Mouse (Mus musculus) liver, embryonic 14.5 days (tissue): ENCODE measurements around the gene Gm973. TPM values are rescaled to one million over a fixed set of nuclear protein-coding genes. Genes with fewer than 3 reads are reported as not detected.

ENCODE experiments used
- ATAC-seq: fragments of 200-750 bp; cut with Nextera tagmentation; 2 replicates; pipeline ENCODE4 v1.8.0; 2017; ENCODE audit warnings: moderate number of reproducible peaks, mild to moderate bottlenecking, moderate library complexity; ENCODE audit not compliant: insufficient read depth
- DNase-seq, 3 experiments: peaks; one replicate each; pipeline ENCODE4 v3.0.0-alpha.2; 2012 to 2013; ENCODE audit warnings: low read depth in 3 of 3, low spot score in 3 of 3
- H3K27ac ChIP-seq: fragments of 300-500 bp; sonication (generic); 2 replicates; pipeline ENCODE4 v1.5.1; 2014; ENCODE audit warnings: moderate library complexity, mild to moderate bottlenecking, control low read depth, inconsistent platforms
- H3K27me3 ChIP-seq: fragments of 300-500 bp; sonication (generic); 2 replicates; pipeline ENCODE4 v1.6.1; 2014; ENCODE audit warnings: mild to moderate bottlenecking, low read length, moderate library complexity; ENCODE audit not compliant: control insufficient read depth, insufficient read depth
- H3K36me3 ChIP-seq: fragments of 300-500 bp; sonication (generic); replicated peaks from 2 replicates; pipeline ENCODE4 v1.6.1; 2014; ENCODE audit warnings: low read depth; ENCODE audit not compliant: control insufficient read depth, insufficient read depth
- H3K4me1 ChIP-seq, 2 experiments: fragments of 200-500 bp in 1 of 2; fragments of 300-500 bp in 1 of 2; sonication (generic) in 1 of 2; replicated peaks; 2 replicates each; pipeline ENCODE4 v1.6.1; 2012 to 2014; ENCODE audit warnings: antibody characterized with exemption in 1 of 2, inconsistent platforms in 1 of 2, low read length in 1 of 2; ENCODE audit not compliant: control insufficient read depth in 2 of 2, insufficient read depth in 2 of 2
- H3K4me2 ChIP-seq: fragments of 300-500 bp; sonication (generic); 2 replicates; pipeline ENCODE4 v1.6.1; 2014; ENCODE audit warnings: low read depth, mild to moderate bottlenecking, control low read depth, moderate library complexity
- H3K4me3 ChIP-seq, 2 experiments: fragments of 200-500 bp in 1 of 2; fragments of 300-500 bp in 1 of 2; sonication (generic) in 1 of 2; 2 replicates each; pipeline ENCODE4 v1.5.1; 2012 to 2014; ENCODE audit warnings: low read depth in 2 of 2, low read length in 2 of 2, mild to moderate bottlenecking in 2 of 2, control low read depth in 1 of 2, inconsistent platforms in 1 of 2, moderate library complexity in 1 of 2; ENCODE audit not compliant: insufficient read depth in 1 of 2
- H3K9ac ChIP-seq: fragments of 300-500 bp; sonication (generic); replicated peaks from 2 replicates; pipeline ENCODE4 v1.6.1; 2014; ENCODE audit warnings: mild to moderate bottlenecking, control low read depth, moderate library complexity
- H3K9me3 ChIP-seq: fragments of 300-500 bp; sonication (generic); 2 replicates; pipeline ENCODE4 v1.6.1; 2016; ENCODE audit warnings: low read length, mixed read lengths; ENCODE audit not compliant: control insufficient read depth
- CTCF ChIP-seq: IDR thresholded peaks from 2 replicates; pipeline ENCODE4 v1.5.1; 2016; ENCODE audit warnings: antibody characterized with exemption, low read depth, control low read depth
- EP300 ChIP-seq: IDR thresholded peaks from 2 replicates; pipeline ENCODE4 v1.6.1; 2016; ENCODE audit warnings: antibody characterized with exemption, low read depth
- WGBS: fragments of 180-500 bp; shearing (Covaris S2); extraction: QIAGEN DNeasy Blood & Tissue Kit; methylation state at CpG from one replicate; pipeline ENCODE4 v1.1.7; 2014; ENCODE audit not compliant: insufficient replicate concordance; 5-methylcytosine and 5-hydroxymethylcytosine counted together
- polyA plus RNA-seq, 2 experiments: library from polyadenylated mRNA; depleted of rRNA in 1 of 2; stranded (reverse) in 1 of 2; unstranded in 1 of 2; fragments of >200 nt; fragmentation: Nextera tagmentation in 1 of 2; extraction: Ambion mirVana in 1 of 2; gene quantifications; 2 replicates each; pipeline versions ENCODE4 v1.2.1 to v1.2.3; 2012 to 2014

Gm973 gene
- polyA plus RNA-seq, 2 experiments, result 0.03 TPM; not detected in 1

DNA sequence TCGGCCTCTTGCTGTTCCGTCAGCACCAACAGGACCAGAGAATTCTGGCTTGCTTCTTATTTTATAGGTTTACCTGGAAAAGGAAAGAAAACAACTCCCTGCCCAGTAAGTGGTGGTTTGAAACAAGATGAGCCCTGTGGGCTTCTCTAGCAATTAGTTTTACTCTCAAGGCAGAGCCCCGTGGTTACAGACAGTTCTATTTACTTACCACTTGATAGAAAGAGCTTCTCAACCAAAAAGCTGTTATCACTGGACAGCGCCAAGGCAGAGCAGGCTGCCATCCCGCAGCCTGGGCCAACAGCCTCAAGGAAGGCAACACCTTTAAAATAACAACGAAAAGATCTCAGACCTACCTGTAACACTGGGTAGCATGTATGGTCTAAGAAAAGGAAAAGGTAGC is 26.2 kb downstream of the Gm973 start:
- H3K4me3 ChIP-seq, result no peak overlapping the region
- no peaks in the 10 kb centered on the region for H3K9me3 ChIP-seq
- 54% methylated on average over 6 of the region's 6 CpGs for WGBS
- H3K36me3 ChIP-seq, result no peaks in the 10 kb centered on the region
- no peaks in the 10 kb centered on the region for H3K4me1 ChIP-seq
- H3K27ac ChIP-seq, result no peak overlapping the region
- ATAC-seq (no peak), DNase-seq (no peak)
- TF ChIP-seq EP300, result no peak
- TF ChIP-seq CTCF, result no peak
- H3K4me2 ChIP-seq, result no peak overlapping the region
- no peak overlapping the region for H3K9ac ChIP-seq
- H3K27me3 ChIP-seq, result no peaks in the 10 kb centered on the region

DNA sequence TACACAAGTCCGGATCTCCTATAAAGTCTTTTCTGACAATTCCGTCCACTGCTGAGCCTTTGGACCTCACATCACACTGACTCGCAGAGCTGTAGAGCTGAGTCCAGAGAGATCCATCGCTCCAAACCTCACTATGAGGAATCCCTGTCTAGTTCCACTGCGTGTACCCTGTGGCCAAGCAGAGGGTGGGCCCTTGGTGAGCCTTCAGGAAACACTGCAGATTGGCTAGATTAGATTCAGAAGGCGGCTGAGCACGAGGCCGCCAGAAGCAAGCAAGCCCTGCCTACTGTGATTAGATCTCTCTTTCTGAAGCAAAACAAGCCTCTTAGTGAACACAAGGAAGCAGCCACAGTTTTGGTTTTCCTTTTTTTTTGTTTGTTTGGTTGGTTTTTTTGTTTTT is 27.8 kb downstream of the Gm973 start:
- no peak overlapping the region for H3K9ac ChIP-seq
- no peaks in the 10 kb centered on the region for H3K27me3 ChIP-seq
- WGBS, result 33% methylated on average over 8 of the region's 8 CpGs
- no peaks in the 10 kb centered on the region for H3K36me3 ChIP-seq
- ATAC-seq (no peak), DNase-seq (no peak)
- H3K4me1 ChIP-seq, result no peaks in the 10 kb centered on the region
- H3K27ac ChIP-seq, result no peak overlapping the region
- no peak for TF ChIP-seq EP300
- TF ChIP-seq CTCF, result no peak
- H3K4me2 ChIP-seq, result no peak overlapping the region
- no peaks in the 10 kb centered on the region for H3K9me3 ChIP-seq
- H3K4me3 ChIP-seq, result no peak overlapping the region

DNA sequence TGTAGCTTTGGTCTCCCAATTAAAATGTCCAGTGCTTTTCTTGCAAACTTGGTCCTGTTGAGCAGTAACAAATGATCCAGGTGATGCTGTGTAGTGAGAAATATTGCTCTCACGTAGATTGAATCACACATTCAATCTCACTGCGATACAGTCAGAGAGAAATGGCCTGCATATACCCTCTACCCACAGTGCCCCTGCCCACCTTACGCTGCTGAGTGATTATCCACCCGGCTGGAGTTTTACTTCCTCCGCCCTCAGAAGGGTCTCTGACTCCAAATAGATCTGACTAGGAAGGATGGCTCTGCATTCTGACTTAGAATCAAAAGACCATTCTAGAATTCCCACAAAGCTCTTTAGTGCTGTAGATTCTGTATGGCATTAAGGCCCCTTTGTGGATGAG is 32.4 kb downstream of the Gm973 start:
- DNase-seq, result no peak
- no peak overlapping the region for H3K9ac ChIP-seq
- no peaks in the 10 kb centered on the region for H3K9me3 ChIP-seq
- 73% methylated on average over 5 of the region's 5 CpGs for WGBS
- no peaks in the 10 kb centered on the region for H3K36me3 ChIP-seq
- no peaks in the 10 kb centered on the region for H3K27me3 ChIP-seq
- no peak for TF ChIP-seq CTCF
- no peak for TF ChIP-seq EP300
- ATAC-seq, result no peak
- no peak overlapping the region for H3K27ac ChIP-seq
- H3K4me3 ChIP-seq, result no peak overlapping the region
- no peaks in the 10 kb centered on the region for H3K4me1 ChIP-seq
- H3K4me2 ChIP-seq, result no peak overlapping the region

GRCm38 (mm10) chr1:59549036-59549675 is 33.1 kb downstream of the Gm973 start:
- Histone ChIP-seq H3K36me3 (no peaks in the 10 kb centered on the region), H3K27me3 (no peaks in the 10 kb centered on the region), H3K27ac (no peak overlapping the region), H3K4me1 (no peaks in the 10 kb centered on the region), H3K4me3 (no peak overlapping the region), H3K9ac (no peak overlapping the region), H3K9me3 (no peaks in the 10 kb centered on the region), H3K4me2 (no peak overlapping the region)
- no peak for TF ChIP-seq EP300
- TF ChIP-seq CTCF, result no peak
- ATAC-seq (no peak), DNase-seq (no peak)
- WGBS, result 59% methylated on average over 7 of the region's 7 CpGs

DNA sequence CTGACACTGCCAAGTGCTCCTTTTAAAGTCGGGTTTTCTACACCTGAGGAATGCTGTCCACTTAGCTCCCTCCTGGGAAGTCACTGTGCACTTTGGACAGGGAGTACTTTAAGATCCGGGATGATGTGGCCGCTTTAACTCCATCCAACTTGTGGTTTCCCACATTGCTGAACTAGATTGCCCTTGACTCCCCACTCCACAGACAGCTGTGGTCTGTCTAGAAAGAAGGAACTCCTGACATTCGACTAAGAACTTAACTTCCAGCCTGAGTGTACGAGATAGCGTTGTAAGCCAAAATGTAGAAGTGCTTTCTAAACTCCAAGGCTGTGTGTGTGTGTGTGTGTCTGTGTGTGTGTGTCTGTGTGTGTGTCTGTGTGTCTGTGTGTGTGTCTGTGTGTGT is 34.2 kb downstream of the Gm973 start:
- no peaks in the 10 kb centered on the region for H3K9me3 ChIP-seq
- WGBS, result 11% methylated on average over 6 of the region's 6 CpGs
- H3K4me2 ChIP-seq, result no peak overlapping the region
- DNase-seq (no peak), ATAC-seq (no peak)
- no peak overlapping the region for H3K27ac ChIP-seq
- H3K36me3 ChIP-seq, result no peaks in the 10 kb centered on the region
- no peak overlapping the region for H3K4me3 ChIP-seq
- no peak for TF ChIP-seq CTCF
- no peak for TF ChIP-seq EP300
- H3K4me1 ChIP-seq, result peaks cover 0 to 3% of the 10 kb centered on the region in 2 experiments; a peak in 1 of 4 replicates
- no peaks in the 10 kb centered on the region for H3K27me3 ChIP-seq
- H3K9ac ChIP-seq, result no peak overlapping the region
